In the genomic region with DNA sequence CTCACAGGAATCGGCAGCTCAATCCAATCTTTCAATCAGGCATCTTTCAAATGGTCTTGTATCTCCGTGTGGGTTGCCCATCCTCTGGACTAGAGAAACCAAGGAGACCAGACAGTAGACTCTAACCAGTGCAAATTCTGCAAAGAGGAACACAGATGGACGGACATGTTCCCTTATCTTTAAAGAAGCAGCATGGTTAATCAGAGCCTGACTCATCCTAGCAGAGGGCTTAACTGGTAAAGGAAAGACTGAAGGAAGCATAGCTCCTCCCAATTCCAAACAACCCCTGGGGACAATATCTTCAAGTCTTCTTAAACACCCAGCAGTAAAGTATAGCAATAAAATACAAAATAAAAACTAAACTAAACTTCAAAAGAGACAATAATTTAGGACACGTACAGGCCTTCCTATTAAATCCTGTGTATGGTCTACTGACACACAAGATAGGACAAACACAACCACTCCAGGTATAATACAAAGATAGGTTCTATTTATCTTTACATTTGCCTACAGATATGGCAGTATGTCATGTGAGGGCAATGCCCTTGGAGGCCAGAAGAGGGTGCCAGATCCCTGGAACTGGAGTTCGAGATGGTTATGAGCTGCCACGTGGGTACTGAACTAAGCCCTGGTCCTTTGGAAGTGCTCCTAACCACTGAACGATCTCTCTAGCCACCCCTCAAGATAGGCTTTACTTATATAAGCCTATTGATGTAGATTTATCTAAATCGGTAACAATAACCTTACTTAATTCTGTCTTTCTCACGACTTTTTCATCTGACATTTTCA, we compare ENCODE assay signal across 10 mouse cellular contexts. TPM values are rescaled to one million over a fixed set of nuclear protein-coding genes. Genes with fewer than 3 reads are reported as not detected.
DNase-seq lines count a peak whose midpoint lies in the region; ATAC-seq and TF ChIP-seq lines count a peak whose summit lies in the region.
"Had no signal": no experiment of that assay in that cellular context is flagged by ENCODE, and none has a peak within 500 bp of the region (broad histone marks: within the 10 kb centered on the region; RNA-seq: fewer than 3 reads in every experiment).

No protein-coding gene starts in this region.

- H3K9ac ChIP-seq in liver, embryonic 11.5 days (ENCODE audit: low read depth, low read length): no peak overlapping the region
- H3K9ac ChIP-seq in hindbrain, embryonic 12.5 days: no peak overlapping the region

- H3K27ac ChIP-seq in liver, embryonic 11.5 days (ENCODE audit: low read depth, low read length): no peak overlapping the region
- H3K27ac ChIP-seq in bone marrow, adult 2 months (ENCODE audit: control insufficient read depth, insufficient read depth, low read depth, low read length, poor library complexity): no peak overlapping the region
- H3K27ac ChIP-seq in hindbrain, embryonic 12.5 days: no peak overlapping the region

- H3K4me2 ChIP-seq in liver, embryonic 11.5 days: no peak overlapping the region
- H3K4me2 ChIP-seq in hindbrain, embryonic 12.5 days (replicated peaks): no peak overlapping the region

- H3K4me1 ChIP-seq in liver, embryonic 11.5 days (replicated peaks; ENCODE audit: control insufficient read depth, insufficient read depth, low read length): no peaks in the 10 kb centered on the region
- H3K4me1 ChIP-seq in bone marrow, adult 2 months (ENCODE audit: control insufficient read depth, insufficient read depth, low read length): no peaks in the 10 kb centered on the region; the same call in 1 of the 2 replicates
- H3K4me1 ChIP-seq in hindbrain, embryonic 12.5 days: no peaks in the 10 kb centered on the region

- H3K4me3 ChIP-seq in liver, embryonic 11.5 days (ENCODE audit: low read depth, low read length): no peak overlapping the region
- H3K4me3 ChIP-seq in bone marrow, adult 2 months (replicated peaks; ENCODE audit: control insufficient read depth, low read depth, low read length): no peak overlapping the region
- H3K4me3 ChIP-seq in hindbrain, embryonic 12.5 days: no peak overlapping the region

- 54% methylated on average over 9 of the region's 9 CpGs for WGBS in liver, embryonic 11.5 days
- 63% methylated on average over 9 of the region's 9 CpGs for WGBS in bone marrow, adult 2 months
- WGBS in hindbrain, embryonic 12.5 days: 81% methylated on average over 9 of the region's 9 CpGs

- peak; percentile 47; the same call in 1 of the 2 replicates for TF ChIP-seq CTCF in bone marrow, adult 2 months (IDR thresholded peaks at IDR 0.05; ENCODE audit: control insufficient read depth, insufficient read depth, low read length)

- peak; percentile 9 for DNase-seq in adrenal gland, postnatal 10 days
- no peak for DNase-seq in adrenal gland, adult 2 months
- peak; percentile 34 for DNase-seq in liver
- no peak for DNase-seq in liver, embryonic 11.5 days (ENCODE audit: low spot score)
- DNase-seq in retina, postnatal 1 day: peak; percentile 15
- DNase-seq in layer of hippocampus, adult 9-11 months: no peak
- DNase-seq: cerebellum, adult 11 months; spleen, adult 18-20 months had no signal

- H3K27me3 ChIP-seq in liver, embryonic 11.5 days (replicated peaks; ENCODE audit: control insufficient read depth, insufficient read depth, low read length): no peaks in the 10 kb centered on the region
- no peaks in the 10 kb centered on the region; the same call in 1 of the 2 replicates for H3K27me3 ChIP-seq in hindbrain, embryonic 12.5 days

- no peak for ATAC-seq in liver, embryonic 11.5 days (replicated peaks; ENCODE audit: low FRiP score)
- no peak for ATAC-seq in hindbrain, embryonic 12.5 days (ENCODE audit: low FRiP score)

- TF ChIP-seq POLR2A in bone marrow, adult 2 months (IDR thresholded peaks at IDR 0.05; ENCODE audit: borderline replicate concordance, control insufficient read depth, low read depth, low read length): no peak

- H3K36me3 ChIP-seq in liver, embryonic 11.5 days (ENCODE audit: control insufficient read depth, insufficient read depth, low read length): no peaks in the 10 kb centered on the region
- H3K36me3 ChIP-seq in hindbrain, embryonic 12.5 days: no peaks in the 10 kb centered on the region

- no peaks in the 10 kb centered on the region for H3K9me3 ChIP-seq in liver, embryonic 11.5 days (ENCODE audit: control insufficient read depth, low read length)
- no peaks in the 10 kb centered on the region for H3K9me3 ChIP-seq in hindbrain, embryonic 12.5 days (replicated peaks)

RNA-seq across cellular contexts. Expression of gene Ndufs6, which starts 17.0 kb away (rescaled TPM):
- 100 to 1,000 TPM; 409 to 487 TPM for total RNA-seq in adrenal gland, postnatal 10 days (2021)
- total RNA-seq in adrenal gland, adult 2 months (2021): 100 to 1,000 TPM; 247 to 296 TPM
- 17.4 and 19.1 TPM in 2 replicates for polyA plus RNA-seq in adrenal gland, adult 2 months (2012; rRNA removed)
- polyA plus RNA-seq in liver, embryonic 11.5 days (2014; fragmentation: Nextera tagmentation; extraction: Ambion mirVana): 358 and 377 TPM in 2 replicates
- polyA plus RNA-seq in bone marrow, adult 2 months (2011; ENCODE audit: insufficient read depth, insufficient read length, low replicate concordance, missing spikeins): 134 and 227 TPM in 2 replicates
- 263 and 312 TPM in 2 replicates for polyA plus RNA-seq in hindbrain, embryonic 12.5 days (2016; fragmentation: Nextera tagmentation; extraction: Ambion mirVana)

RNA-seq across cellular contexts. Expression of gene Mrpl36, which starts 17.0 kb away (rescaled TPM):
- total RNA-seq in adrenal gland, postnatal 10 days (2021): 10 to 100 TPM; 61.6 to 71.0 TPM
- 10 to 100 TPM; 54.1 to 77.7 TPM for total RNA-seq in adrenal gland, adult 2 months (2021)
- 209 and 212 TPM in 2 replicates for polyA plus RNA-seq in adrenal gland, adult 2 months (2012; rRNA removed)
- 207 and 211 TPM in 2 replicates for polyA plus RNA-seq in liver, embryonic 11.5 days (2014; fragmentation: Nextera tagmentation; extraction: Ambion mirVana)
- 18.1 and 24.9 TPM in 2 replicates for polyA plus RNA-seq in bone marrow, adult 2 months (2011; ENCODE audit: insufficient read depth, insufficient read length, low replicate concordance, missing spikeins)
- 91.8 and 101 TPM in 2 replicates for polyA plus RNA-seq in hindbrain, embryonic 12.5 days (2016; fragmentation: Nextera tagmentation; extraction: Ambion mirVana)

Comparison
In these comparisons a context has a peak if more than half of its experiments do, and no peak if none do; other contexts are left out.
1. DNase-seq: peak in adrenal gland, postnatal 10 days (single experiment), liver (single experiment) and retina, postnatal 1 day (single experiment); none in adrenal gland, adult 2 months (single experiment), liver, embryonic 11.5 days (single experiment) and layer of hippocampus, adult 9-11 months (single experiment).